Comparison of ENCODE assay signal across 12 mouse cellular contexts in genomic region chr9:94408635-94409323, GRCm38 (mm10).
DNase-seq lines count a peak whose midpoint lies in the region; ATAC-seq lines count a peak whose summit lies in the region.
"Had no signal": no experiment of that assay in that cellular context is flagged by ENCODE, and none has a peak within 500 bp of the region (broad histone marks: within the 10 kb centered on the region; RNA-seq: fewer than 3 reads in every experiment).

No protein-coding gene starts in this region.

- no peak overlapping the region for H3K27ac ChIP-seq in lung, embryonic 16.5 days (ENCODE audit: low read length)
- H3K27ac ChIP-seq in heart, embryonic 11.5 days (ENCODE audit: low read depth, low read length): no peak overlapping the region
- H3K27ac ChIP-seq: embryonic facial prominence, embryonic 13.5 days; hindbrain, embryonic 12.5 days had no signal

- no peak overlapping the region for H3K9ac ChIP-seq in lung, embryonic 16.5 days (ENCODE audit: low read length)
- H3K9ac ChIP-seq in heart, embryonic 11.5 days (ENCODE audit: low read depth, low read length): no peak overlapping the region
- H3K9ac ChIP-seq: embryonic facial prominence, embryonic 13.5 days; hindbrain, embryonic 12.5 days had no signal

- DNase-seq in adrenal gland, postnatal 14 days: peak; percentile 9
- no peak for DNase-seq in adrenal gland, adult 8-10 months
- DNase-seq in 3134 (ENCODE audit: extremely low read depth, insufficient read length, low spot score): peak; percentile 9
- peak; percentile 5 to 51 for DNase-seq in kidney, adult 8-10 months
- DNase-seq in spleen, adult 12 weeks (ENCODE audit: low spot score): no peak
- DNase-seq in thymus, postnatal 36 days: no peak
- DNase-seq: gastrocnemius, postnatal 25 days; left cerebral cortex, postnatal 4 days had no signal

- H3K36me3 ChIP-seq in lung, embryonic 16.5 days (ENCODE audit: control insufficient read depth, insufficient read depth, low read length): no peaks in the 10 kb centered on the region
- H3K36me3 ChIP-seq in heart, embryonic 11.5 days (ENCODE audit: control insufficient read depth, insufficient read depth, low read length): no peaks in the 10 kb centered on the region
- H3K36me3 ChIP-seq: embryonic facial prominence, embryonic 13.5 days; hindbrain, embryonic 12.5 days had no signal

- no peaks in the 10 kb centered on the region for H3K9me3 ChIP-seq in lung, embryonic 16.5 days (ENCODE audit: control insufficient read depth, low read length)
- H3K9me3 ChIP-seq in heart, embryonic 11.5 days (replicated peaks; ENCODE audit: control insufficient read depth, low read length): no peaks in the 10 kb centered on the region
- H3K9me3 ChIP-seq: embryonic facial prominence, embryonic 13.5 days; hindbrain, embryonic 12.5 days had no signal

- peaks cover 9% of the 10 kb centered on the region; the same call in 1 of the 2 replicates for H3K4me1 ChIP-seq in lung, embryonic 16.5 days (replicated peaks; ENCODE audit: control insufficient read depth, insufficient read depth, low read length)
- H3K4me1 ChIP-seq in heart, embryonic 11.5 days (ENCODE audit: control insufficient read depth, insufficient read depth, low read length): no peaks in the 10 kb centered on the region

- no peak overlapping the region for H3K4me3 ChIP-seq in lung, embryonic 16.5 days (ENCODE audit: low read length)
- no peak overlapping the region for H3K4me3 ChIP-seq in heart, embryonic 11.5 days (ENCODE audit: low read depth, low read length)
- H3K4me3 ChIP-seq: embryonic facial prominence, embryonic 13.5 days; hindbrain, embryonic 12.5 days had no signal

- peak; percentile 84 for ATAC-seq in lung, embryonic 16.5 days (ENCODE audit: low read depth)
- ATAC-seq in heart, embryonic 11.5 days (replicated peaks; ENCODE audit: insufficient number of reproducible peaks, low FRiP score, low TSS enrichment): no peak

- 27% methylated on average over 7 of the region's 7 CpGs for WGBS in lung, embryonic 16.5 days
- 44% methylated on average over 6 of the region's 7 CpGs for WGBS in heart, embryonic 11.5 days (ENCODE audit: insufficient replicate concordance)

- H3K27me3 ChIP-seq in lung, embryonic 16.5 days (ENCODE audit: control insufficient read depth, insufficient read depth, low read depth, low read length): no peaks in the 10 kb centered on the region
- no peaks in the 10 kb centered on the region for H3K27me3 ChIP-seq in heart, embryonic 11.5 days (ENCODE audit: control insufficient read depth, insufficient read depth, low read length)
- H3K27me3 ChIP-seq: embryonic facial prominence, embryonic 13.5 days; hindbrain, embryonic 12.5 days had no signal

- H3K4me2 ChIP-seq in lung, embryonic 16.5 days (ENCODE audit: low read depth, low read length): no peak overlapping the region; the same call in 1 of the 2 replicates
- H3K4me2 ChIP-seq in heart, embryonic 11.5 days: no peak overlapping the region
- H3K4me2 ChIP-seq: embryonic facial prominence, embryonic 13.5 days; hindbrain, embryonic 12.5 days had no signal

Comparison
In these comparisons a context has a peak if more than half of its experiments do, and no peak if none do; other contexts are left out.
1. DNase-seq: peak in adrenal gland, postnatal 14 days (single experiment), 3134 (single experiment) and kidney, adult 8-10 months (2 of 2); none in adrenal gland, adult 8-10 months (single experiment), spleen, adult 12 weeks (single experiment) and thymus, postnatal 36 days (0 of 2).